Mouse (Mus musculus): ENCODE data around the gene Arl5a. TPM values are rescaled to one million over a fixed set of nuclear protein-coding genes. Genes with fewer than 3 reads are reported as not detected.

The Arl5a gene
- polyA plus RNA-seq, 1 experiment: 13.0 TPM

DNA sequence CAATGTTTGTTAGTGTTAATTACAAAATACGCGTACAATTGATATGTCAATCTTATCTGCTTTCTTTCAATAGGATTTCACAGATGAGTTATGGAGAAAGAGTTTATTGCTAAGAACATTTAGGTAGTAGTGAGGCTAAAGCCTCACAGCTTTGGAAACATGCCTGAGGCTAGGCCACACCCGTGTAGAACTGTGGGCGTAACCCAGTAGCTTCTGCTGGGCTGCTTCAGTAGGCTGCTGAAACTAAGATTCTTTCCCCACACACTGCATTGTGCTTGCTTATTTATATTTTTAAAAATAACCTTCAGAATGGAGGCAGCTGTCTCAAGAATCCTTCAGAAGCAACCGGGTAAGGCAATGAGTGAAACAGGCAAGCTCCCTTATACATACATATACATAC lies 30.2 kb downstream of the Arl5a start:
- Histone ChIP-seq H3K4me1 (ENCODE audit: control insufficient read depth, insufficient read depth, low read length) (no peaks in the 10 kb centered on the region), H3K4me3 (replicated peaks; ENCODE audit: extremely low read depth, low read depth, low read length) (no peak overlapping the region)
- no peak for DNase-seq
- TF ChIP-seq CTCF (IDR thresholded peaks at IDR 0.05; ENCODE audit: insufficient read depth, low read length): no peak
- no peak for TF ChIP-seq POLR2A (IDR thresholded peaks at IDR 0.05; ENCODE audit: borderline replicate concordance, extremely low read depth, low read depth, low read length)
- WGBS: 76% methylated on average over 5 of the region's 5 CpGs

DNA sequence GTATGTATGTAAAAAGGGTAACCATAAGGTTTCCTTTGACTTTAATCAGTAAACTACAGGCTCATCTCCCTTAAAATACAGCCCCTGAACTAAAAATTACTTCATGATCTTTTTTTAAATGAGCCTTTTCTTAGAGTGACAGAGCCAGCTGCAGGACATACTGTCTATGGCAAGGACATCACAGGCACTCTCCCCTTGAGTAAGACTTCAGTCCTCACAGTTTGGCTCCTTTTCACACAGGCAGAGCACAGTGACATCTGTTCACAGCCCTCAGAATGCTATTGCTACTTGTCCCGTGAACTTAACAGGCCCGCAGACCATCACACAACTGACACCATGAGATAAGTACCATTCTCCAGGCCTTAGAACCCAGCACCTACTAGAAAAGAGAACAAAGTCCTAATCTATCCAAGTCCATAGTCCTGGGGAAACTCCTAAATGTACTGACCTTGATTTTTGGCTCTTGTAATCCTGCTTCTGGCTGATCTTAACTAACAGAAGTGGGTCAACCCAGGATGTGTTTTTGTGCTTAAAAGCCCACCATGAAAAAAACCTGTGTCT lies 34.2 kb downstream of the Arl5a start:
- WGBS: 74% methylated on average over 2 of the region's 2 CpGs
- TF ChIP-seq POLR2A (IDR thresholded peaks at IDR 0.05; ENCODE audit: borderline replicate concordance, extremely low read depth, low read depth, low read length) (no peak), CTCF (IDR thresholded peaks at IDR 0.05; ENCODE audit: insufficient read depth, low read length) (no peak)
- H3K4me1 ChIP-seq (ENCODE audit: control insufficient read depth, insufficient read depth, low read length): no peaks in the 10 kb centered on the region; the same call in 1 of the 2 replicates
- H3K4me3 ChIP-seq (replicated peaks; ENCODE audit: extremely low read depth, low read depth, low read length): no peak overlapping the region
- no peak for DNase-seq

DNA sequence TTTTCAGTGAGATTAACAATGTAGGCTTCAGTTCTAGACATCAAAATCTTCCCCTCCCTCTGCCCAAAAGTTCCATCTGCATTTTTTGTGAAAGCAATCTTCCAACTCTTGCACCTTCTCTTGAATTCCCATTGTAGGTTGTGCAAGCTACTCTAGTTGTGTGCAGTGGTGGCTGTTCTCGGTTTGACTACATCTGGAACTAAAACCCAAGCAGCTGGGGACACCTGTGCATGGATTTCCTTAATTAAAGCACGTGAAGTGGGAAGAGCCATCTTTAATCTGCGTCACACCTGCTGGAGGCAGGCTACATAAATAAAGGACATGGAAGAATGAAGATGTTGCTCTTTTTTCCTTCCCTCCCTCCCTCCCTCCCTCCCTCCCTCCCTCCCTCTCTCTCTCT lies 34.7 kb downstream of the Arl5a start:
- H3K4me1 ChIP-seq (ENCODE audit: control insufficient read depth, insufficient read depth, low read length): no peaks in the 10 kb centered on the region; the same call in 1 of the 2 replicates
- DNase-seq: no peak
- WGBS: 69% methylated on average over 3 of the region's 3 CpGs
- TF ChIP-seq POLR2A (IDR thresholded peaks at IDR 0.05; ENCODE audit: borderline replicate concordance, extremely low read depth, low read depth, low read length) (no peak), CTCF (IDR thresholded peaks at IDR 0.05; ENCODE audit: insufficient read depth, low read length) (no peak)
- no peak overlapping the region for H3K4me3 ChIP-seq (replicated peaks; ENCODE audit: extremely low read depth, low read depth, low read length)

DNA sequence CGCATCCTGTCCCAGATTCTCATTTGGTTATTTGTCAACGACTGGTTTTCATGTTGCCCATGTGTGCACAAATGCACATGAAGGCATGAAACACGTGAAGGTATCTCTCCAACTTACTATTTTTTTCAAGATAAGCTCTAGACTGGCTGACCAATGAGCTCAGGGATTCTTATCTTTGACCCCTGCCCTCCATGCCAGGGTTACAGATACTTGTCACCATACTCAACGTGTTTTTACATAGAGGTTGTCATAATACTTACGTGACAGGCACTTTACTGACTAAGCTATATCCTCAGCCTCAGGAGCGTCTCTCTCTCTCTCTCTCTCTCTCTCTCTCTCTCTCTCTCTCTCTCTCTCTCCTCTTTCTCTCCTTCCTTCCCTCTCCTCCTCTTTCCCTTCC lies 38.2 kb downstream of the Arl5a start:
- H3K4me1 ChIP-seq (ENCODE audit: control insufficient read depth, insufficient read depth, low read length): no peaks in the 10 kb centered on the region; the same call in 1 of the 2 replicates
- H3K4me3 ChIP-seq (replicated peaks; ENCODE audit: extremely low read depth, low read depth, low read length): no peak overlapping the region
- 51% methylated on average over 6 of the region's 6 CpGs for WGBS
- DNase-seq: no peak
- TF ChIP-seq CTCF (IDR thresholded peaks at IDR 0.05; ENCODE audit: insufficient read depth, low read length) (no peak), POLR2A (IDR thresholded peaks at IDR 0.05; ENCODE audit: borderline replicate concordance, extremely low read depth, low read depth, low read length) (no peak)

DNA sequence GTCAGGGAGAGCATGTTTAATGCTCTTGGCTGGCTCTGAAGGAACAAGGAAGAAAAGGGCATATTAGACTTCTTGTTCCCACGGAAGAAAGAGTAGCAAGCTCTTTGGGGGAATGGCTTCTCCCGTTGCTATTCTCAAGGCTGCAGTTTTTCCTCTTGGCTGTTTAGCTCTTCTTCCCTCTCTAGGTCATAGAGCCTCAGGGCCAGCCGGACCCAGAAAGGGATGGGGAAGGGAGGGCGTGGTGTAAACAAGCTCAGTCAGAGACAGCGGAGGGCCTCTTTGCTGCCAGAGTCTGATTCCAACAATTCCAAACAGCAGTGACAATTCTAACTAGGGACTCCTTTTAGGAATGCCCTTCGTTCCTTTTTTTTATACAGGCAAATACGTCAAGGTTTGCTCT lies 38.7 kb downstream of the Arl5a start:
- no peaks in the 10 kb centered on the region; the same call in 1 of the 2 replicates for H3K4me1 ChIP-seq (ENCODE audit: control insufficient read depth, insufficient read depth, low read length)
- DNase-seq: no peak
- H3K4me3 ChIP-seq (replicated peaks; ENCODE audit: extremely low read depth, low read depth, low read length): no peak overlapping the region
- TF ChIP-seq POLR2A (IDR thresholded peaks at IDR 0.05; ENCODE audit: borderline replicate concordance, extremely low read depth, low read depth, low read length) (no peak), CTCF (IDR thresholded peaks at IDR 0.05; ENCODE audit: insufficient read depth, low read length) (no peak)
- WGBS: 24% methylated on average over 7 of the region's 7 CpGs

DNA sequence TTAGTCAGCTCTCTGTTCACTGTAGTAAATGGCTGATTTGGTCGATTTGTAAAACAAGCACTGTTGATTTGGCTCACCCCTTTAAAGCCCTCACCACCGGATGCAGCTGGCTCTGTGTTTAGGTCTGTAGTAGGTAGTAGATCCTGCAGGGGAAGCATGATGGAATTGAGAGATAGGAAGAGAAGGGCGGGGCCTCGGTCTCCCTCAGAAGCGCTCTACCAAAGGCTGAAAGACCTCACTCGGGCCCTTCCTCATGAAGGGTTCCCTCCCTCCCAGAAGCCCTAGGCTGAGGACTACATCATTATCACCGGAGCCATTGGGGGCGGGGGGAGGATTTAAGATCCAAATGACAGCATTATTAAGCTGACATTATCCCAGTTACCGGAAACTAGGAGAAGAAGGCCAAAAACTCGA lies 45.8 kb downstream of the Arl5a start:
- DNase-seq: no peak
- 42% methylated on average over 10 of the region's 10 CpGs for WGBS
- Histone ChIP-seq H3K4me1 (ENCODE audit: control insufficient read depth, insufficient read depth, low read length) (no peaks in the 10 kb centered on the region), H3K4me3 (replicated peaks; ENCODE audit: extremely low read depth, low read depth, low read length) (no peak overlapping the region)
- TF ChIP-seq CTCF (IDR thresholded peaks at IDR 0.05; ENCODE audit: insufficient read depth, low read length): no peak
- no peak for TF ChIP-seq POLR2A (IDR thresholded peaks at IDR 0.05; ENCODE audit: borderline replicate concordance, extremely low read depth, low read depth, low read length)

DNA sequence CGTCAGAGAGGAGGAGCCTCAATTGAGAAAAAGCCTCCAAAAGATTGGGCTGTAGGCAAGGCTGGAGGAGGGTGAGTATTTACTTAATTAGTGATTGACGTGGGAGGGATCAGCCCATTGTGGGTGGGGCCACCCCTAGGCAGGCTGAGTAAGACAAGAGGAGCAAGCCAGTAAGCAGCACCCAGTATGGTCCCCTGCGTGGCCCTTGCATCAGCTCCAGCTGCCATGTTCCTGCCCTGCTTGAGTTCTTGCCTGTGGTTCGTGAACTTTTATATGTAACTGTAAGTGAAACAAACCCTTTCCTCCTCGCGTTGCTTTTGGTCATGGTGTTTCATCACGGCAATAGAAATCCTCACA lies 46.3 kb downstream of the Arl5a start, which contains the start of gene Neb:
Gene Neb, minus strand, starts transcription at position 27 of the 357 bp plus-strand sequence.
- no peaks in the 10 kb centered on the region for H3K4me1 ChIP-seq (ENCODE audit: control insufficient read depth, insufficient read depth, low read length)
- H3K4me3 ChIP-seq (replicated peaks; ENCODE audit: extremely low read depth, low read depth, low read length): no peak within 1 kb of the TSS
- no peak for TF ChIP-seq CTCF (IDR thresholded peaks at IDR 0.05; ENCODE audit: insufficient read depth, low read length)
- TF ChIP-seq POLR2A (IDR thresholded peaks at IDR 0.05; ENCODE audit: borderline replicate concordance, extremely low read depth, low read depth, low read length): no peak
- DNase-seq: no peak
- WGBS: 38% methylated on average over 7 of the region's 7 CpGs

DNA sequence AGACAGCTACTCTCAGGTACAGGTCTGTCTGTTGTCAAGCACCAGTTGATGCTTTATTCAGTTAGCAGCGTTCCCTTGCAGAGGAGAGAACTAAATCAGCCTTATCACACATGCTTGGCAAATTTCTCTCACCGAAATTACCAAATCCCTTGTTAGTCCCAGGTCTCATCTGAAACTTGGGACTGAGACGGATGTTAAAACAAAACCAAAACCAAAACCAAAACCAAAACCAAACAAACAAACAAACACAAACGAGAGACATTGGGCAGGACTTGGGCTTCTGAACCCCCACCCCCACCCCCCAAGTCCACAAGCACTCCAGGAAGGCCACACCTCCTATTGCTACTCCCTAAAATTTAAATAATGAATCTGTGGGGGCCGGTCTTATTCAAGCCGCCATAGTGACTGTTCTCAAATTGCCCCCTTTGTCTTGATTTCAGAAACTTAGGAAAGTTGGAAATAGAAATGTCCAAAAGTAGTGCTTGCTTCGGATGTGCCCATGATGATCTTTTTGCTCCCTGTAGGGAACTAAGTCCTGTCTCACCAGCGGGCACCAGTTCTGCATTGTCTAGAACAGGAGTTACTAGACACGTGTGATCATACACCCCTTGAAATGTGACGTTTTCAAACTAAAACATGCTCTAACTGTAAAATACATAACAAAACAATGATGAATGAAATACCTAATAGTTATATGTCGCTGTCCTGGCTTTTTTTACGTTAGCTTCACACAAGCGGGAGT lies 46.8 kb downstream of the Arl5a start:
- Histone ChIP-seq H3K4me3 (replicated peaks; ENCODE audit: extremely low read depth, low read depth, low read length) (no peak overlapping the region), H3K4me1 (ENCODE audit: control insufficient read depth, insufficient read depth, low read length) (no peaks in the 10 kb centered on the region)
- TF ChIP-seq CTCF (IDR thresholded peaks at IDR 0.05; ENCODE audit: insufficient read depth, low read length): no peak
- TF ChIP-seq POLR2A (IDR thresholded peaks at IDR 0.05; ENCODE audit: borderline replicate concordance, extremely low read depth, low read depth, low read length): no peak
- WGBS: 58% methylated on average over 13 of the region's 13 CpGs
- DNase-seq: no peak

DNA sequence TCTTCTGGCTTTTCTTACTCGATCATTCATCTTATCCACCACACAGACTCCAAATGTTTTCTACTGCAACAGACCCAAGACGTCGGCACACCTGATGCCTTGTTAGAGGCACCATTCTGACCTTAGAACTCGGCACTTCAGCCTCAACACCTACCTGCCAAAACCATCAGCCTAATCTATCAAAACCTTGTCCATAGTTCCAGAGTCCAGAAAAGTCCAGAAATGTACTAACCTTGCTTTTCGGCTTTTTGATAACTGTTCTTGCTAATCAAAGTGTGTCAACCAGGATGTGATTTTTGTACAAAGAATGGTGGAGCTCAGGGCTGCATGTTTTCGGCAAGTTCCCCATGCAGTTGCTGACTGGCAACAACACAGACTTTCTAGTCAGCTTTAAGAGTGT lies 50.0 kb downstream of the Arl5a start:
- Histone ChIP-seq H3K4me3 (replicated peaks; ENCODE audit: extremely low read depth, low read depth, low read length) (no peak overlapping the region), H3K4me1 (ENCODE audit: control insufficient read depth, insufficient read depth, low read length) (no peaks in the 10 kb centered on the region)
- TF ChIP-seq CTCF (IDR thresholded peaks at IDR 0.05; ENCODE audit: insufficient read depth, low read length) (no peak), POLR2A (IDR thresholded peaks at IDR 0.05; ENCODE audit: borderline replicate concordance, extremely low read depth, low read depth, low read length) (no peak)
- WGBS: 93% methylated on average over 6 of the region's 6 CpGs
- no peak for DNase-seq

DNA sequence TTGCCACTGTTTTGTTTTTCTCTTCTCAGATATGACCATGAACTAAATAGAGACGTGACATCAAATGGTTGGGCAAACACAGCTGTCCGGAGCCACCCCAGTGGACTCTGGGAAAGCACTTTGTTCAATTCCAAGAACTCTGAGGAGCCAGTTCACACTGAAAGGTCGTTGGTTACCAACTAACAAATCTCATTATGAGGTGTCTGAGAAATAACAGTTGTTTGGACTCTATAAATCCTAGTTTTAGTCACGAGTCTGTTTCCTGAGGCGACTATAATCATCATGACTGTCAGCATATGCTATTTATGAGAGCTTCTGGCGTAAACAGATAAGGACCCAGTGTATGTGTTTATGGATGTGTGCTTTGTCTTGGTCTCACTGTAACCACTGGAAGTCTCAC lies 52.2 kb downstream of the Arl5a start:
- no peak overlapping the region for H3K4me3 ChIP-seq (replicated peaks; ENCODE audit: extremely low read depth, low read depth, low read length)
- 35% methylated on average over 6 of the region's 6 CpGs for WGBS
- H3K4me1 ChIP-seq (ENCODE audit: control insufficient read depth, insufficient read depth, low read length): no peaks in the 10 kb centered on the region
- no peak for TF ChIP-seq CTCF (IDR thresholded peaks at IDR 0.05; ENCODE audit: insufficient read depth, low read length)
- TF ChIP-seq POLR2A (IDR thresholded peaks at IDR 0.05; ENCODE audit: borderline replicate concordance, extremely low read depth, low read depth, low read length): no peak
- no peak for DNase-seq
